Mouse (Mus musculus): ENCODE data around the gene Elane. TPM values are rescaled to one million over a fixed set of nuclear protein-coding genes. Genes with fewer than 3 reads are reported as not detected.
"Not testable (repeated sequence)": the region's sequence is repeated elsewhere in the genome, so short reads cannot be mapped to it uniquely, and the experiment has no call there.

Gene Elane
- polyA plus RNA-seq, 1 experiment from 2014 or later = 0.40 TPM

- no peak overlapping the region for H3K4me3 ChIP-seq
- H3K4me1 ChIP-seq = peaks cover 26% of the 10 kb centered on the region
- no peak overlapping the region for H3K9ac ChIP-seq
- 81% methylated on average over 8 of the region's 8 CpGs for WGBS
- peaks cover 6% of the 10 kb centered on the region; the same call in 1 of the 2 replicates for H3K27me3 ChIP-seq
- no peak overlapping the region for H3K27ac ChIP-seq
- H3K36me3 ChIP-seq = no peaks in the 10 kb centered on the region
- H3K9me3 ChIP-seq = no peaks in the 10 kb centered on the region
- no peak for ATAC-seq (ENCODE audit: insufficient number of reproducible peaks, low FRiP score, low TSS enrichment, low read depth)
- no peak overlapping the region for H3K4me2 ChIP-seq
These were observed 564 bp downstream of the Elane start for GRCm38 (mm10) chr10:79886611-79887010.

GRCm38 (mm10) chr10:79889386-79889785 lies 3.3 kb downstream of the Elane start:
- Histone ChIP-seq H3K36me3 (peaks cover 3% of the 10 kb centered on the region; the same call in 1 of the 2 replicates), H3K27ac (no peak overlapping the region), H3K9me3 (no peaks in the 10 kb centered on the region), H3K27me3 (no peaks in the 10 kb centered on the region), H3K4me1 (peaks cover 1% of the 10 kb centered on the region; the same call in 1 of the 2 replicates), H3K9ac (no peak overlapping the region), H3K4me3 (no peak overlapping the region), H3K4me2 (no peak overlapping the region)
- 54% methylated on average over 2 of the region's 2 CpGs for WGBS
- ATAC-seq (ENCODE audit: insufficient number of reproducible peaks, low FRiP score, low TSS enrichment, low read depth) = no peak

DNA sequence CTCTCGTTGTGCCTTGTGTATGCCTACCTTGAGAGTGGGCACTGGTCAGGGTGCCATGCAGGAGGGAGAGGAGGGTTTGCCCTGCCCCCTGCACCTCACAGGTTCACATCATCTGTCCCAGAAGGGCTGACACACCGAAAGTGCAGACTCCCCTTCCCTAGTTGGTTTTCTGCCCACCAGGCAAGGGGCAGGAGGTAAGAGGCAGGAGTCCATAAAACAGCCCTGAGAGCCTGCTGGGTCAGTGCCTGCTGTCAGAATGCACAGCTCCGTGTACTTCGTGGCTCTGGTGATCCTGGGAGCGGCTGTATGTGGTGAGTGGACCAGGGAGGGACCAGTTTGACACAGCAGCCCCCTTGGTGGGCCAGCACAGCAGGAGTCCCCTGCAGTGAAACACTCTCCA lies 4.6 kb downstream of the Elane start, which contains the start of gene Cfd:
Gene Cfd (plus strand): TSS at position 184 of the 400 bp plus-strand sequence.
- Histone ChIP-seq H3K4me1 (no peaks in the 10 kb centered on the region), H3K9me3 (no peaks in the 10 kb centered on the region), H3K4me3 (no peak within 1 kb of the TSS), H3K4me2 (no peak within 1 kb of the TSS), H3K27ac (no peak within 1 kb of the TSS), H3K9ac (no peak within 1 kb of the TSS), H3K36me3 (peaks cover 12% of the 10 kb centered on the region), H3K27me3 (no peaks in the 10 kb centered on the region)
- 37% methylated on average over 5 of the region's 5 CpGs for WGBS
- no peak for ATAC-seq (ENCODE audit: insufficient number of reproducible peaks, low FRiP score, low TSS enrichment, low read depth)

- H3K9me3 ChIP-seq; H3K4me3 ChIP-seq; H3K9ac ChIP-seq; H3K27ac ChIP-seq; H3K4me1 ChIP-seq; ATAC-seq (ENCODE audit: insufficient number of reproducible peaks, low FRiP score, low TSS enrichment, low read depth); H3K4me2 ChIP-seq; H3K27me3 ChIP-seq: not testable (repeated sequence)
- H3K36me3 ChIP-seq = peaks cover 31% of the 10 kb centered on the region
- WGBS = 44% methylated on average over 22 of the region's 22 CpGs
These were observed 6.5 kb downstream of the Elane start for GRCm38 (mm10) chr10:79892451-79893118.

DNA sequence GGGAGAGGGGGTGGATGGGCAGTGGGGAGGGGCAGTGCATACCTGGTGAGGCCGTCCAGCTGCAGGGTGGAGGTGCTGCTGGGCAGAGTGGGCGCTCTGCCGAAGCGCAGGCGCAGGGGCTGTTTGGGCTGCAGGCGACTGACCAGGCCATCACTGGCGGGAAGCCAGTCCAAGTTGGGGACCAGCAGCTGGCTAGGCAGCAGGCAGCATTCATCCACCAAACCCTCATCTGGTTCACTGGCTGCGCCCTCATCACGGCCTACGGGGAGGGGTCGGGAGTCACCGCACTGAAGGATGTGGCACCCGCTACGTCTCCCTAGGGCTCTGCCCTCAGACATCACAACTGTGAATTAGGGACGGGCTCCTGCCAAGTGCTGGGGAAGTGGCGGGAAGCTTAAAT lies 10.3 kb downstream of the Elane start:
- H3K4me2 ChIP-seq = no peak overlapping the region
- no peaks in the 10 kb centered on the region for H3K4me1 ChIP-seq
- ATAC-seq (ENCODE audit: insufficient number of reproducible peaks, low FRiP score, low TSS enrichment, low read depth) = no peak
- no peaks in the 10 kb centered on the region for H3K9me3 ChIP-seq
- H3K9ac ChIP-seq = no peak overlapping the region
- H3K4me3 ChIP-seq = no peak overlapping the region
- peaks cover 63% of the 10 kb centered on the region for H3K36me3 ChIP-seq
- H3K27ac ChIP-seq = no peak overlapping the region
- H3K27me3 ChIP-seq = no peaks in the 10 kb centered on the region
- WGBS = 90% methylated on average over 16 of the region's 16 CpGs

DNA sequence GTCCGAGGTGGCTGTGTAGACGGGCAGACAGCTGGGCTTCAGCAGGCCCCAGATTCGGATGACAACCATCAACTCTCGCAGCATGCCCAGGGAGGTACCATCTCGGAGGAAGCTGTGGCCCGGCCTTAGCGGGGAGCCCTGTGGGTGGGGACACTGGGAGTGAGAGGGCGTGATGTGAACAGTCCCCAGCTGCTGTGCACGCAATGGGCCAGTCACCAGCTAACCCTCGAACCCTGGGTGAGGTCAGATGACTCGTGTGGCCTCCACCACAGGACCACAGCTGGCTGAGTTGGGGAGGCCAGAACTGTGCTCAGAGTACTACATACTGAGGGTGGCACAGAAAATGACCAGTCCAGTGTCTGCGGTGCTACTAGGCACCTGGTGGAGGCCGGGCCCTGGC lies 10.8 kb downstream of the Elane start:
- Histone ChIP-seq H3K27me3 (no peaks in the 10 kb centered on the region), H3K27ac (no peak overlapping the region), H3K36me3 (peaks cover 68% of the 10 kb centered on the region), H3K4me1 (no peaks in the 10 kb centered on the region), H3K9me3 (no peaks in the 10 kb centered on the region), H3K4me2 (no peak overlapping the region), H3K4me3 (no peak overlapping the region), H3K9ac (no peak overlapping the region)
- WGBS = 85% methylated on average over 13 of the region's 13 CpGs
- ATAC-seq (ENCODE audit: insufficient number of reproducible peaks, low FRiP score, low TSS enrichment, low read depth) = no peak

- 50% methylated on average over 20 of the region's 20 CpGs for WGBS
- Histone ChIP-seq H3K9me3 (no peaks in the 10 kb centered on the region), H3K4me1 (no peaks in the 10 kb centered on the region), H3K4me3 (no peak overlapping the region), H3K9ac (no peak overlapping the region), H3K4me2 (no peak overlapping the region), H3K36me3 (peaks cover 74% of the 10 kb centered on the region), H3K27me3 (no peaks in the 10 kb centered on the region), H3K27ac (no peak overlapping the region)
- no peak for ATAC-seq (ENCODE audit: insufficient number of reproducible peaks, low FRiP score, low TSS enrichment, low read depth)
These were observed 11.5 kb downstream of the Elane start for GRCm38 (mm10) chr10:79897316-79898245.

DNA sequence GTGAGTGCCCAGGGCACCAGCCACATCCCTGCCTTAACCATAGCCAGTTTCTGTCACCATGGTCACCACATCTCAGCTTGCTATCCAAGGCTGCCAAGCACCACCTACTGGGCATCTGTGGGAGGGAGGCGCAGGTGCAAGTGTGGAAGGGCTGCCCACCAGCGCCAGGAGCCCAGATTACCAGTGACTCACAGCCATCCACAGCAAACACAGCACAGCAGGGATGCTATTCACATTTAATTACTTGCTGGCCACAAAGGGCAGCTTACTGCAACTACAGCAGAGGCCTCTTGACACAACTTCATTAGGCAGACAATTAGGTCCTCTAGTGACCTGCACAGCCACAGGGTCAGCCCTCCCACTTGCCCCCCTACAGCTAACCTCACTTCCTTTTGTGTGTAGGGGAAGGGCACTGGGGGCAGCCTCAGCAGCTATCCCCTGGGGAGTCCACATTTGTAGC lies 14.9 kb downstream of the Elane start:
- WGBS = 30% methylated on average over 2 of the region's 2 CpGs
- Histone ChIP-seq H3K27me3 (no peaks in the 10 kb centered on the region), H3K9me3 (no peaks in the 10 kb centered on the region), H3K4me1 (no peaks in the 10 kb centered on the region), H3K27ac (no peak overlapping the region), H3K36me3 (peaks cover 89% of the 10 kb centered on the region), H3K4me3 (no peak overlapping the region), H3K4me2 (no peak overlapping the region), H3K9ac (no peak overlapping the region)
- no peak for ATAC-seq (ENCODE audit: insufficient number of reproducible peaks, low FRiP score, low TSS enrichment, low read depth)

GRCm38 (mm10) chr10:79906712-79907111 lies 20.7 kb downstream of the Elane start:
- ATAC-seq (ENCODE audit: insufficient number of reproducible peaks, low FRiP score, low TSS enrichment, low read depth) = no peak
- Histone ChIP-seq H3K4me3 (no peak overlapping the region), H3K9me3 (no peaks in the 10 kb centered on the region), H3K27me3 (no peaks in the 10 kb centered on the region), H3K4me1 (peaks cover 11% of the 10 kb centered on the region), H3K9ac (no peak overlapping the region), H3K36me3 (peaks cover 64% of the 10 kb centered on the region), H3K4me2 (no peak overlapping the region), H3K27ac (no peak overlapping the region)
- 88% methylated on average over 9 of the region's 9 CpGs for WGBS

DNA sequence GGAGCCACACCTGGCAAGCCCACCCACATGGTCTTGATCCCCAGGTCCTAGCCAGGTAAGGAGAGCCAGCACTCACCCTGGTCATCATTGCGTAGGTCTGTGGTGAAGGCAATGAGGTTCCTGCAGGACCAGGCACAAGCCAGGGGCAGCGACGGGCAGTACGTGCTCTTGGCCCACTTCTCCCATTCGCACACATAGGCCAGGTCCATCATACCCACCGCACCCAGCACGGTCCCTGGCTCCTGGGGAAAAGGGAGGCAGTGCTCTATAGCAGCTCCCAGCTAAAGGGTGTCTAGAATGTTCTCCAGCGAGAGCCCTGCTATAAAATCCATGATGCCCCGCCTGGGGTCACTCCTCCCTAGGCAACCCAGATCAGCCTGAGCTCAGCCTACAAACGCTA lies 21.4 kb downstream of the Elane start:
- Histone ChIP-seq H3K9ac (no peak overlapping the region), H3K36me3 (peaks cover 65% of the 10 kb centered on the region), H3K9me3 (no peaks in the 10 kb centered on the region), H3K4me2 (no peak overlapping the region), H3K4me1 (peaks cover 11% of the 10 kb centered on the region), H3K27me3 (no peaks in the 10 kb centered on the region), H3K27ac (no peak overlapping the region), H3K4me3 (no peak overlapping the region)
- no peak for ATAC-seq (ENCODE audit: insufficient number of reproducible peaks, low FRiP score, low TSS enrichment, low read depth)
- WGBS = 92% methylated on average over 10 of the region's 10 CpGs

DNA sequence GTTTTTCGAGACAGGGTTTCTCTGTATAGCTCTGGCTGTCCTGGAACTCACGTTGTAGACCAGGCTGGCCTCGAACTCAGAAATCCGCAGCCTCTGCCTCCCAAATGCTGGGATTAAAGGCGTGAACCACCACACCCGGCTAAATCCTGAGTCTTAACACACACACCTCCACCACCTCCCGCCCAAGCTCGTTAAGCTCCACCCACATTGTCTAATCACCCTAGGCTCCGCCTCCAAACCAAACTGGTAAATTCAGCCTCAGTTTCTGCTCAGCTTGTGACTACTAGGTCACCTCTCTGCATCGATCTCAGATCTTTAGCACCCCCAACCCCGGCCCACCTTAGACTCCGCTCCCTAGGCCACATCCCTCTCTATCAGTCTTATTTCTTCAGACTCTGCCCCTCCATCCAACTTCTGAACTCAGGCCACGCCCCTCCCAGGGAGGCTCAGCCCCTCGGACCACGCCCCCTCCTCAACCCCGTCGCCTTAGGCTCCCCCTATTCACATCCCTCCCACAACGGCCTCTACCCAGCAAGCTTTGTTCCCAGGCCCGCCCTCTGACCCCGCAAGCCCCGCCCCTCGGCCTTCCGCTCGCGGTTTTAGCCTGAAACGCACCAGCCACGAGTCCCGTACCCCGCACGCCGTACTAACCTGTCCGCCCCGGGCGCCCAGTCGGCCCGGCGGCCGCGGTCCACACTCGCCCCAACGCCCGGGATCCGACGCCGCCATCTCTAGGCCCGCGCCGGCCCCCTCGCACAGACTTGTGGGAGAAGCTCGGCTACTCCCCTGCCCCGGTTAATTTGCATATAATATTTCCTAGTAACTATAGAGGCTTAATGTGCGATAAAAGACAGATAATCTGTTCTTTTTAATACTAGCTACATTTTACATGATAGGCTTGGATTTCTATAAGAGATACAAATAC lies 22.4 kb downstream of the Elane start, which contains the start of gene Med16:
Gene Med16 (minus strand): TSS at position 757 of the 925 bp plus-strand sequence.
- Histone ChIP-seq H3K4me2 (peak within 1 kb of the TSS; percentile 57), H3K27me3 (no peaks in the 10 kb centered on the region), H3K4me1 (peaks cover 11% of the 10 kb centered on the region), H3K4me3 (peak within 1 kb of the TSS; percentile 79), H3K9me3 (no peaks in the 10 kb centered on the region), H3K36me3 (peaks cover 64% of the 10 kb centered on the region), H3K9ac (peak within 1 kb of the TSS; percentile 85), H3K27ac (peak within 1 kb of the TSS; percentile 99)
- ATAC-seq (ENCODE audit: insufficient number of reproducible peaks, low FRiP score, low TSS enrichment, low read depth) = peak; percentile 95
- 2% methylated on average over 52 of the region's 52 CpGs for whole genome bisulfite sequencing
